Mouse (Mus musculus) 3T3-L1 (cell line): ENCODE measurements at regions not wholly inside any gene's neighbourhood (a gene's known extent, or its start where the extent isn't known, plus 50 kb on each side); places are given as distances from the start of the nearest gene placed in this dataset.

ENCODE experiments used
- DNase-seq: peaks from one replicate; pipeline ENCODE4 v3.0.0-alpha.2; 2015; ENCODE audit warnings: low read depth, low spot score

- DNase-seq: no peak
These were observed 518.4 kb upstream of the Id2 start for GRCm38 (mm10) chr12:25615377-25615776.

- DNase-seq: peak; percentile 19
These were observed 516.5 kb upstream of the Id2 start for GRCm38 (mm10) chr12:25613473-25613872.

- DNase-seq: peak; percentile 49
These were observed 512.1 kb upstream of the Id2 start for GRCm38 (mm10) chr12:25609045-25609444.

- DNase-seq: no peak
These were observed 508.5 kb upstream of the Id2 start for GRCm38 (mm10) chr12:25605396-25605795.

- DNase-seq: no peak
These were observed 493.3 kb upstream of the Id2 start for GRCm38 (mm10) chr12:25590262-25590661.

GRCm38 (mm10) chr12:25585746-25586145 is 488.8 kb upstream of the Id2 start:
- DNase-seq: peak; percentile 16

GRCm38 (mm10) chr12:25579407-25579806 is 482.5 kb upstream of the Id2 start:
- no peak for DNase-seq

GRCm38 (mm10) chr12:25565131-25565530 is 468.2 kb upstream of the Id2 start:
- DNase-seq: no peak

GRCm38 (mm10) chr12:25559601-25560000 is 462.7 kb upstream of the Id2 start:
- no peak for DNase-seq

- no peak for DNase-seq
These were observed 456.7 kb upstream of the Id2 start for GRCm38 (mm10) chr12:25553656-25554055.

GRCm38 (mm10) chr12:25549735-25550134 is 452.8 kb upstream of the Id2 start:
- no peak for DNase-seq

- DNase-seq: no peak
These were observed 447.3 kb upstream of the Id2 start for GRCm38 (mm10) chr12:25544253-25544652.

GRCm38 (mm10) chr12:25534620-25534950 is 437.6 kb upstream of the Id2 start:
- DNase-seq: no peak

GRCm38 (mm10) chr12:25533709-25534619 is 437.0 kb upstream of the Id2 start:
- no peak for DNase-seq

GRCm38 (mm10) chr12:25530483-25530882 is 433.5 kb upstream of the Id2 start:
- DNase-seq: peak; percentile 57

- no peak for DNase-seq
These were observed 432.6 kb upstream of the Id2 start for GRCm38 (mm10) chr12:25529537-25529936.

- DNase-seq: no peak
These were observed 429.7 kb upstream of the Id2 start for GRCm38 (mm10) chr12:25526639-25527038.

GRCm38 (mm10) chr12:25516738-25517137 is 419.8 kb upstream of the Id2 start:
- DNase-seq: no peak

GRCm38 (mm10) chr12:25513679-25514078 is 416.7 kb upstream of the Id2 start:
- DNase-seq: no peak

GRCm38 (mm10) chr12:25509666-25510065 is 412.7 kb upstream of the Id2 start:
- DNase-seq: no peak

- DNase-seq: no peak
These were observed 396.3 kb upstream of the Id2 start for GRCm38 (mm10) chr12:25493233-25493632.

GRCm38 (mm10) chr12:25492483-25493190 is 395.7 kb upstream of the Id2 start:
- no peak for DNase-seq

- no peak for DNase-seq
These were observed 378.3 kb upstream of the Id2 start for GRCm38 (mm10) chr12:25475180-25475758.
